Mouse (Mus musculus): ENCODE data around the gene Vmn1r219. TPM values are rescaled to one million over a fixed set of nuclear protein-coding genes. Genes with fewer than 3 reads are reported as not detected.
"Not testable (repeated sequence)": the region's sequence is repeated elsewhere in the genome, so short reads cannot be mapped to it uniquely, and the experiment has no call there.

Vmn1r219 gene
- polyA plus RNA-seq (2012; rRNA removed) = not detected in 2 replicates

- no peak for DNase-seq (ENCODE audit: low spot score)
These were observed at the start of gene Vmn1r219 for GRCm38 (mm10) chr13:23159012-23159411. Gene Vmn1r219 (plus strand): TSS chr13:23159312.

GRCm38 (mm10) chr13:23118126-23118525, 41.0 kb upstream of the Vmn1r219 start, which contains the start of gene Vmn1r217:
Gene Vmn1r217 (minus strand): TSS chr13:23118226.
- not testable (repeated sequence) for DNase-seq (ENCODE audit: low spot score)

GRCm38 (mm10) chr13:23120611-23121010, 38.5 kb upstream of the Vmn1r219 start:
- DNase-seq (ENCODE audit: low spot score) = no peak

- DNase-seq (ENCODE audit: low spot score) = no peak
These were observed 26.0 kb upstream of the Vmn1r219 start, which contains the start of gene Vmn1r218 for GRCm38 (mm10) chr13:23133099-23133498. Gene Vmn1r218 (plus strand): TSS chr13:23133155.

GRCm38 (mm10) chr13:23133501-23133900, 25.6 kb upstream of the Vmn1r219 start:
- no peak for DNase-seq (ENCODE audit: low spot score)

- DNase-seq (ENCODE audit: low spot score) = no peak
These were observed 20.2 kb upstream of the Vmn1r219 start for GRCm38 (mm10) chr13:23138880-23139279.

GRCm38 (mm10) chr13:23157848-23158247, 1.3 kb upstream of the Vmn1r219 start:
- DNase-seq (ENCODE audit: low spot score) = no peak

- not testable (repeated sequence) for DNase-seq (ENCODE audit: low spot score)
These were observed 7.4 kb downstream of the Vmn1r219 start for GRCm38 (mm10) chr13:23166471-23166870.

GRCm38 (mm10) chr13:23187875-23188274, 28.8 kb downstream of the Vmn1r219 start, which contains the start of gene Vmn1r220:
Gene Vmn1r220 (minus strand): TSS chr13:23187975.
- no peak for DNase-seq (ENCODE audit: low spot score)

GRCm38 (mm10) chr13:23203885-23204284, 44.8 kb downstream of the Vmn1r219 start:
- DNase-seq (ENCODE audit: low spot score) = not testable (repeated sequence)

GRCm38 (mm10) chr13:23213827-23214226, 54.7 kb downstream of the Vmn1r219 start, which contains the start of gene Vmn1r221:
Gene Vmn1r221 (plus strand): TSS chr13:23214127.
- not testable (repeated sequence) for DNase-seq (ENCODE audit: low spot score)

Other genes with a start within 250 kb of the Vmn1r219 start
- not detected in 2 replicates for gene Vmn1r213, start 151.7 kb upstream of the Vmn1r219 start, polyA plus RNA-seq (2012; rRNA removed)
- not detected in 2 replicates for gene Vmn1r214, start 128.9 kb upstream of the Vmn1r219 start, polyA plus RNA-seq (2012; rRNA removed)
- not detected in 2 replicates for gene Vmn1r215, start 91.3 kb upstream of the Vmn1r219 start, polyA plus RNA-seq (2012; rRNA removed)
- gene Vmn1r217, start 41.1 kb upstream of the Vmn1r219 start, polyA plus RNA-seq (2012; rRNA removed) = not detected in 2 replicates
- gene Vmn1r218, start 26.2 kb upstream of the Vmn1r219 start, polyA plus RNA-seq (2012; rRNA removed) = not detected in 2 replicates
- gene Vmn1r220, start 28.7 kb downstream of the Vmn1r219 start, polyA plus RNA-seq (2012; rRNA removed) = not detected in 2 replicates
- not detected in 2 replicates for gene Vmn1r221, start 54.8 kb downstream of the Vmn1r219 start, polyA plus RNA-seq (2012; rRNA removed)
- not detected in 2 replicates for gene Vmn1r222, start 76.6 kb downstream of the Vmn1r219 start, polyA plus RNA-seq (2012; rRNA removed)
- gene Vmn1r223, start 87.8 kb downstream of the Vmn1r219 start, polyA plus RNA-seq (2012; rRNA removed) = not detected in 2 replicates
- gene Zfp322a, start 209.9 kb downstream of the Vmn1r219 start, polyA plus RNA-seq (2012; rRNA removed) = 12.7 and 15.8 TPM in 2 replicates